Mouse (Mus musculus): ENCODE measurements around the gene Dhx32.

DNA sequence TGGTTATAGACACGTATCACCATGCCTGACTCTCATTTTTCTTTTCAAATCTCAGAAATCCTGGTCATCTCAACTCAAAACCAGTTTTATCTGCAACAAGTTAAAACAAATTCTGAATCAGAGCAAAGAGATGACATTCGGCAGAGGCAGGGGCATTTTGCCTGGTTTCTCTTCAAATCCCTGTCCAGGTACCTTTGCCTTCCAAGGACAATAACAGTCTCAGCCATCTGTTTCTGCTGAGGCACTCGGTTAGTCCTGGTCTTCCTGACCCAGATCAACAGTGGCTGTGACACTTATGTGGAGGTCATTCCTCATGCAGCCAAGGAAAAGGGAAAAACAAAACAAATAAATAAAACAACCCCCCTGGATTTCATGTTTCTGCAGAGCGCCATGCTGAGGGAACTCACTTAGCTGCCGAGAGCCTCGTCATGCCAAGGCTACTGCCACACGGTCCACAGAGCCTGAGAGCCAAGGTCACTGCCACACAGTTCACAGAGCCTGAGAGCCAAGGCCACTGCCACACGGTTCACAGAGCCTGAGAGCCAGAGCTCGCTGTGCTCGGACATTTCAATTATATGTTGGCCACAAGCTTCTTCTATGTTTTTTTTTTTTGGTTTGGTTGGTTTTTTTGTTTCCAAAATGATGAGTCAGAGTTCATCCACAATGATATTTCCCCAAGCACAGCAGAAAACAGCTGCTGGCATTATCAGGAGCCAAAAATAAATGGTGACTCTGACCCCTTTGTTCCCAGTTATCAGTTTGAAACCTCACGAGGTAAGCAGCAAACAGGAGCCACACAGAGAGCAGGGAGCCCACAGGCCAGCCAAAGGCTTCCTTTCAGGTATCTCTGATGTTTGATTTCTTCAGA is 52.0 kb downstream of the Dhx32 start:
- TF ChIP-seq CTCF (IDR thresholded peaks at IDR 0.05 in 2 of 3, conservative IDR thresholded peaks at IDR 0.05 in 1 of 3; ENCODE audit: control insufficient read depth in 1 of 3, insufficient read depth in 1 of 3, low read depth in 2 of 3, low read length in 3 of 3, poor library complexity in 1 of 3, severe bottlenecking in 1 of 3) = no peak
- TF ChIP-seq POLR2AphosphoS2 (IDR thresholded peaks at IDR 0.05; ENCODE audit: low read length) = no peak
- TF ChIP-seq SMC3 (IDR thresholded peaks at IDR 0.05; ENCODE audit: low read depth, low read length) = no peak
- TF ChIP-seq MAX (IDR thresholded peaks at IDR 0.05; ENCODE audit: low read length) = no peak

Data from MEL (cell line).